ENCODE assay signal across 17 mouse cellular contexts in the genomic region with DNA sequence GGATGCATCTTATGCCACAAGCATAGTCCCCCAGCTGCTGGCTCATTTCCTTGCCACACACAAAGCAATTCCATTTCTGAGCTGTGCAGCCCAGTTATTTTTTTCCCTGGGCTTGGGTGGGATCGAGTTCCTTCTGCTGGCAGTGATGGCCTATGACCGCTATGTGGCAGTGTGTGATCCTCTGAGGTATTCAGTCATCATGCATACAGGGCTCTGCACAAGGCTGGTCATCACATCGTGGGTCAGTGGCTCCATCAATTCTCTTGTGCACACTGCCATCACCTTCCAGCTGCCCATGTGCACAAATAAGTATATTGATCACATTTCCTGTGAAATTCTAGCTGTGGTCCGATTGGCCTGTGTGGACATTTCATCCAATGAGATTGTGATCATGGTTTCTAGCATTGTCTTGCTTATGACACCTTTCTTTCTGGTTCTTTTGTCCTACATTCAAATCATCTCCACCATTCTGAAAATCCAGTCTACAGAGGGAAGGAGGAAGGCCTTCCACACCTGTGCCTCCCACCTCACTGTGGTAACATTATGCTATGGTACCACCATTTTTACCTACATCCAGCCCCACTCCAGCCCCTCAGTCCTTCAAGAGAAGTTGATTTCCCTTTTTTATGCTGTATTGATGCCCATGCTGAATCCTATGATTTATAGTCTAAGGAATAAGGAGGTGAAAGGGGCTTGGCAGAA. TPM values are rescaled to one million over a fixed set of nuclear protein-coding genes. Genes with fewer than 3 reads are reported as not detected.
DNase-seq lines count a peak whose midpoint lies in the region; ATAC-seq and TF ChIP-seq lines count a peak whose summit lies in the region.
"Had no signal": no experiment of that assay in that cellular context is flagged by ENCODE, and none has a peak within 500 bp of the region (broad histone marks: within the 10 kb centered on the region; RNA-seq: fewer than 3 reads in every experiment).

No protein-coding gene starts in this region.

- H3K9ac ChIP-seq in forebrain, embryonic 12.5 days = no peak overlapping the region
- H3K9ac ChIP-seq in hindbrain, embryonic 13.5 days = no peak overlapping the region
- H3K9ac ChIP-seq in neural tube, embryonic 14.5 days (replicated peaks; ENCODE audit: low read depth, low read length) = no peak overlapping the region
- H3K9ac ChIP-seq: limb, embryonic 13.5 days had no signal

- peak; percentile 44 for TF ChIP-seq CTCF in layer of hippocampus, adult 2 months (conservative IDR thresholded peaks at IDR 0.05)
- no peak; the same call in 1 of the 2 replicates for TF ChIP-seq CTCF in cerebellum, adult 2 months (IDR thresholded peaks at IDR 0.05; ENCODE audit: borderline replicate concordance, insufficient read depth, low read depth, low read length)

- no peak overlapping the region for H3K4me2 ChIP-seq in forebrain, embryonic 12.5 days
- no peak overlapping the region for H3K4me2 ChIP-seq in hindbrain, embryonic 13.5 days
- no peak overlapping the region for H3K4me2 ChIP-seq in neural tube, embryonic 14.5 days (ENCODE audit: low read depth, low read length)
- H3K4me2 ChIP-seq: limb, embryonic 13.5 days had no signal

- no peak overlapping the region for H3K27ac ChIP-seq in layer of hippocampus, adult 2 months
- H3K27ac ChIP-seq in forebrain, embryonic 12.5 days = 0 out of 2 replicates have a peak overlapping the region, but pooled peaks have one; percentile 25
- H3K27ac ChIP-seq in hindbrain, embryonic 13.5 days = no peak overlapping the region
- no peak overlapping the region for H3K27ac ChIP-seq in neural tube, embryonic 14.5 days (ENCODE audit: low read depth, low read length)
- no peak overlapping the region for H3K27ac ChIP-seq in cerebellum, adult 2 months (ENCODE audit: insufficient read depth, low read length)
- H3K27ac ChIP-seq: limb, embryonic 13.5 days had no signal

- H3K4me3 ChIP-seq in layer of hippocampus, adult 2 months = no peak overlapping the region
- H3K4me3 ChIP-seq in forebrain, embryonic 12.5 days (replicated peaks) = no peak overlapping the region
- H3K4me3 ChIP-seq in hindbrain, embryonic 13.5 days = no peak overlapping the region
- no peak overlapping the region for H3K4me3 ChIP-seq in neural tube, embryonic 14.5 days (ENCODE audit: low read depth, low read length)
- no peak overlapping the region for H3K4me3 ChIP-seq in cerebellum, adult 2 months (replicated peaks; ENCODE audit: insufficient read depth, low read depth, low read length)
- H3K4me3 ChIP-seq: limb, embryonic 13.5 days had no signal

- TF ChIP-seq POLR2A in cerebellum, adult 2 months (IDR thresholded peaks at IDR 0.05; ENCODE audit: borderline replicate concordance, insufficient read depth, low read length) = no peak

- WGBS in forebrain, embryonic 12.5 days = 48% methylated on average over 4 of the region's 4 CpGs
- 49% methylated on average over 4 of the region's 4 CpGs for WGBS in hindbrain, embryonic 13.5 days
- WGBS in neural tube, embryonic 14.5 days = 39% methylated on average over 4 of the region's 4 CpGs
- WGBS in cerebellum, adult 2 months = 50% methylated on average over 4 of the region's 4 CpGs

- no peaks in the 10 kb centered on the region for H3K36me3 ChIP-seq in forebrain, embryonic 12.5 days (replicated peaks)
- H3K36me3 ChIP-seq in hindbrain, embryonic 13.5 days = no peaks in the 10 kb centered on the region
- no peaks in the 10 kb centered on the region for H3K36me3 ChIP-seq in neural tube, embryonic 14.5 days (ENCODE audit: control insufficient read depth, insufficient read depth, low read length)
- H3K36me3 ChIP-seq: G1E; limb, embryonic 13.5 days had no signal

- H3K27me3 ChIP-seq in forebrain, embryonic 12.5 days = no peaks in the 10 kb centered on the region
- H3K27me3 ChIP-seq in hindbrain, embryonic 13.5 days = no peaks in the 10 kb centered on the region
- H3K27me3 ChIP-seq in neural tube, embryonic 14.5 days (ENCODE audit: control insufficient read depth, insufficient read depth, low read length) = no peaks in the 10 kb centered on the region
- no peaks in the 10 kb centered on the region for H3K27me3 ChIP-seq in cerebellum, adult 2 months (ENCODE audit: control insufficient read depth, insufficient read depth, low read length)
- H3K27me3 ChIP-seq: limb, embryonic 13.5 days had no signal

- H3K4me1 ChIP-seq in forebrain, embryonic 12.5 days = no peaks in the 10 kb centered on the region
- no peaks in the 10 kb centered on the region for H3K4me1 ChIP-seq in hindbrain, embryonic 13.5 days (replicated peaks)
- no peaks in the 10 kb centered on the region for H3K4me1 ChIP-seq in neural tube, embryonic 14.5 days (ENCODE audit: control insufficient read depth, insufficient read depth, low read length)
- H3K4me1 ChIP-seq in cerebellum, adult 2 months (ENCODE audit: control insufficient read depth, insufficient read depth, low read length) = no peaks in the 10 kb centered on the region
- H3K4me1 ChIP-seq: limb, embryonic 13.5 days had no signal

- DNase-seq in layer of hippocampus, adult 2 months (ENCODE audit: low spot score in 2 of 2) = no peak
- no peak for DNase-seq in layer of hippocampus, adult 18-20 months (ENCODE audit: low spot score in 2 of 2)
- DNase-seq in cerebellum, adult 2 months = no peak
- no peak for DNase-seq in ovary, postnatal 10 days (ENCODE audit: low spot score)
- DNase-seq: adrenal gland, adult 8-10 months had no signal

- peak; percentile 51; the same call in 1 of the 2 replicates for ATAC-seq in forebrain, embryonic 12.5 days (ENCODE audit: low FRiP score)
- ATAC-seq in hindbrain, embryonic 13.5 days (ENCODE audit: low FRiP score) = peak; percentile 57
- ATAC-seq in neural tube, embryonic 14.5 days (ENCODE audit: low read depth) = peak; percentile 69
- ATAC-seq in frontal cortex, adult (ENCODE audit: low TSS enrichment) = no peak

- no peaks in the 10 kb centered on the region for H3K9me3 ChIP-seq in forebrain, embryonic 12.5 days
- no peaks in the 10 kb centered on the region for H3K9me3 ChIP-seq in hindbrain, embryonic 13.5 days
- H3K9me3 ChIP-seq in neural tube, embryonic 14.5 days (ENCODE audit: control insufficient read depth, low read length) = no peaks in the 10 kb centered on the region
- H3K9me3 ChIP-seq: G1E; limb, embryonic 13.5 days had no signal

RNA-seq across cellular contexts. Expression of a gene that starts 5.5 kb away (rescaled TPM):
- total RNA-seq in layer of hippocampus, adult 2 months (2021) = not detected
- not detected for total RNA-seq in layer of hippocampus, adult 18-20 months (2021)
- polyA plus RNA-seq in forebrain, embryonic 12.5 days (2016; fragmentation: Nextera tagmentation; extraction: Ambion mirVana) = not detected in 2 replicates
- polyA plus RNA-seq in hindbrain, embryonic 13.5 days (2015; fragmentation: Nextera tagmentation; extraction: Ambion mirVana) = not detected in 2 replicates
- polyA plus RNA-seq in neural tube, embryonic 14.5 days (2014; fragmentation: Nextera tagmentation; extraction: Ambion mirVana) = not detected in 2 replicates
- not detected in 2 replicates for polyA plus RNA-seq in cerebellum, adult 2 months (2012; rRNA removed)
- total RNA-seq: adrenal gland, adult 8-10 months; layer of hippocampus, postnatal 14 days had no signal
- polyA plus RNA-seq: embryonic facial prominence, embryonic 11.5 days; G1E; heart, embryonic 14.5 days; intestine, embryonic 14.5 days; limb, embryonic 13.5 days; lung, embryonic 16.5 days; testis, adult 2 months had no signal

RNA-seq across cellular contexts. Expression of a gene that starts 21.3 kb away (rescaled TPM):
- total RNA-seq in layer of hippocampus, adult 2 months (2021) = not detected
- total RNA-seq in layer of hippocampus, adult 18-20 months (2021) = not detected
- not detected in 2 replicates for polyA plus RNA-seq in forebrain, embryonic 12.5 days (2016; fragmentation: Nextera tagmentation; extraction: Ambion mirVana)
- polyA plus RNA-seq in hindbrain, embryonic 13.5 days (2015; fragmentation: Nextera tagmentation; extraction: Ambion mirVana) = not detected in 2 replicates
- not detected in 2 replicates for polyA plus RNA-seq in neural tube, embryonic 14.5 days (2014; fragmentation: Nextera tagmentation; extraction: Ambion mirVana)
- polyA plus RNA-seq in cerebellum, adult 2 months (2012; rRNA removed) = not detected in 2 replicates
- total RNA-seq: adrenal gland, adult 8-10 months; G1E; layer of hippocampus, postnatal 14 days had no signal
- polyA plus RNA-seq: embryonic facial prominence, embryonic 11.5 days; G1E; heart, embryonic 14.5 days; intestine, embryonic 14.5 days; limb, embryonic 13.5 days; lung, embryonic 16.5 days; testis, adult 2 months had no signal

RNA-seq across cellular contexts. Expression of a gene that starts 34.2 kb away (rescaled TPM):
- total RNA-seq in layer of hippocampus, adult 2 months (2021) = not detected
- total RNA-seq in layer of hippocampus, adult 18-20 months (2021) = not detected
- not detected in 2 replicates for polyA plus RNA-seq in forebrain, embryonic 12.5 days (2016; fragmentation: Nextera tagmentation; extraction: Ambion mirVana)
- polyA plus RNA-seq in hindbrain, embryonic 13.5 days (2015; fragmentation: Nextera tagmentation; extraction: Ambion mirVana) = not detected in 2 replicates
- not detected in 2 replicates for polyA plus RNA-seq in neural tube, embryonic 14.5 days (2014; fragmentation: Nextera tagmentation; extraction: Ambion mirVana)
- not detected in 2 replicates for polyA plus RNA-seq in cerebellum, adult 2 months (2012; rRNA removed)
- total RNA-seq: adrenal gland, adult 8-10 months; layer of hippocampus, postnatal 14 days had no signal
- polyA plus RNA-seq: embryonic facial prominence, embryonic 11.5 days; G1E; heart, embryonic 14.5 days; intestine, embryonic 14.5 days; limb, embryonic 13.5 days; lung, embryonic 16.5 days; testis, adult 2 months had no signal

RNA-seq across cellular contexts. Expression of a gene that starts 43.8 kb away (rescaled TPM):
- total RNA-seq in layer of hippocampus, adult 2 months (2021) = not detected
- total RNA-seq in layer of hippocampus, adult 18-20 months (2021) = not detected
- polyA plus RNA-seq in forebrain, embryonic 12.5 days (2016; fragmentation: Nextera tagmentation; extraction: Ambion mirVana) = not detected in 2 replicates
- not detected in 2 replicates for polyA plus RNA-seq in hindbrain, embryonic 13.5 days (2015; fragmentation: Nextera tagmentation; extraction: Ambion mirVana)
- polyA plus RNA-seq in neural tube, embryonic 14.5 days (2014; fragmentation: Nextera tagmentation; extraction: Ambion mirVana) = not detected in 2 replicates
- not detected in 2 replicates for polyA plus RNA-seq in cerebellum, adult 2 months (2012; rRNA removed)
- total RNA-seq: adrenal gland, adult 8-10 months; G1E; layer of hippocampus, postnatal 14 days had no signal
- polyA plus RNA-seq: embryonic facial prominence, embryonic 11.5 days; G1E; heart, embryonic 14.5 days; intestine, embryonic 14.5 days; limb, embryonic 13.5 days; lung, embryonic 16.5 days; testis, adult 2 months had no signal

RNA-seq across cellular contexts. Expression of a gene that starts 51.2 kb away (rescaled TPM):
- not detected for total RNA-seq in layer of hippocampus, adult 2 months (2021)
- total RNA-seq in layer of hippocampus, adult 18-20 months (2021) = not detected
- polyA plus RNA-seq in forebrain, embryonic 12.5 days (2016; fragmentation: Nextera tagmentation; extraction: Ambion mirVana) = not detected in 2 replicates
- polyA plus RNA-seq in hindbrain, embryonic 13.5 days (2015; fragmentation: Nextera tagmentation; extraction: Ambion mirVana) = not detected in 2 replicates
- not detected in 2 replicates for polyA plus RNA-seq in neural tube, embryonic 14.5 days (2014; fragmentation: Nextera tagmentation; extraction: Ambion mirVana)
- polyA plus RNA-seq in cerebellum, adult 2 months (2012; rRNA removed) = not detected in 2 replicates
- total RNA-seq: adrenal gland, adult 8-10 months; layer of hippocampus, postnatal 14 days had no signal
- polyA plus RNA-seq: embryonic facial prominence, embryonic 11.5 days; G1E; heart, embryonic 14.5 days; intestine, embryonic 14.5 days; limb, embryonic 13.5 days; lung, embryonic 16.5 days; testis, adult 2 months had no signal
